In genomic region chrX:50863771-50864170, GRCm38 (mm10) we compare ENCODE assay signal across 17 mouse cellular contexts.
"Had no signal": no experiment of that assay in that cellular context is flagged by ENCODE, and none has a peak within 500 bp of the region (broad histone marks: within the 10 kb centered on the region; RNA-seq: fewer than 3 reads in every experiment).

No protein-coding gene starts in this region.

- H3K9me3 ChIP-seq: intestine, embryonic 15.5 days; kidney, embryonic 15.5 days; limb, embryonic 13.5 days; liver, embryonic 12.5 days; liver, embryonic 15.5 days; midbrain, embryonic 10.5 days had no signal

- ATAC-seq: intestine, embryonic 15.5 days; liver, embryonic 12.5 days; lung, postnatal 0 days had no signal

- H3K27me3 ChIP-seq: intestine, embryonic 15.5 days; liver, embryonic 12.5 days; liver, embryonic 15.5 days had no signal

- H3K36me3 ChIP-seq: intestine, embryonic 15.5 days; kidney, embryonic 15.5 days; limb, embryonic 13.5 days; liver, embryonic 12.5 days; liver, embryonic 15.5 days; midbrain, embryonic 10.5 days had no signal

- H3K4me1 ChIP-seq: intestine, embryonic 15.5 days; liver, embryonic 12.5 days; liver, embryonic 15.5 days; midbrain, embryonic 10.5 days had no signal

- H3K9ac ChIP-seq: intestine, embryonic 15.5 days; kidney, embryonic 15.5 days; limb, embryonic 13.5 days; liver, embryonic 12.5 days; liver, embryonic 15.5 days had no signal

- H3K27ac ChIP-seq: intestine, embryonic 15.5 days; kidney, embryonic 15.5 days; layer of hippocampus, adult 2 months; limb, embryonic 13.5 days; liver, embryonic 12.5 days; liver, embryonic 15.5 days; macrophage; midbrain, embryonic 10.5 days had no signal

- H3K4me2 ChIP-seq: intestine, embryonic 15.5 days; kidney, embryonic 15.5 days; limb, embryonic 13.5 days; liver, embryonic 12.5 days; liver, embryonic 15.5 days had no signal

- DNase-seq: kidney, adult 18-20 months; kidney, postnatal 14 days; layer of hippocampus, adult 9-11 months; liver; lung, adult 2 months; midbrain, embryonic 14.5 days; thymus, adult 18-20 months; thymus, postnatal 36 days had no signal

- H3K4me3 ChIP-seq: intestine, embryonic 15.5 days; kidney, embryonic 15.5 days; layer of hippocampus, adult 2 months; limb, embryonic 13.5 days; liver, embryonic 12.5 days; liver, embryonic 15.5 days; midbrain, embryonic 10.5 days had no signal
